Mouse (Mus musculus) cerebellum, adult 9-11 months (tissue): ENCODE data around the gene Pitpnm1.
"Not testable (repeated sequence)": the region's sequence is repeated elsewhere in the genome, so short reads cannot be mapped to it uniquely, and the experiment has no call there.

ENCODE experiments used
- DNase-seq: peaks from one replicate; pipeline ENCODE4 v3.0.0; 2022

The Pitpnm1 gene

DNA sequence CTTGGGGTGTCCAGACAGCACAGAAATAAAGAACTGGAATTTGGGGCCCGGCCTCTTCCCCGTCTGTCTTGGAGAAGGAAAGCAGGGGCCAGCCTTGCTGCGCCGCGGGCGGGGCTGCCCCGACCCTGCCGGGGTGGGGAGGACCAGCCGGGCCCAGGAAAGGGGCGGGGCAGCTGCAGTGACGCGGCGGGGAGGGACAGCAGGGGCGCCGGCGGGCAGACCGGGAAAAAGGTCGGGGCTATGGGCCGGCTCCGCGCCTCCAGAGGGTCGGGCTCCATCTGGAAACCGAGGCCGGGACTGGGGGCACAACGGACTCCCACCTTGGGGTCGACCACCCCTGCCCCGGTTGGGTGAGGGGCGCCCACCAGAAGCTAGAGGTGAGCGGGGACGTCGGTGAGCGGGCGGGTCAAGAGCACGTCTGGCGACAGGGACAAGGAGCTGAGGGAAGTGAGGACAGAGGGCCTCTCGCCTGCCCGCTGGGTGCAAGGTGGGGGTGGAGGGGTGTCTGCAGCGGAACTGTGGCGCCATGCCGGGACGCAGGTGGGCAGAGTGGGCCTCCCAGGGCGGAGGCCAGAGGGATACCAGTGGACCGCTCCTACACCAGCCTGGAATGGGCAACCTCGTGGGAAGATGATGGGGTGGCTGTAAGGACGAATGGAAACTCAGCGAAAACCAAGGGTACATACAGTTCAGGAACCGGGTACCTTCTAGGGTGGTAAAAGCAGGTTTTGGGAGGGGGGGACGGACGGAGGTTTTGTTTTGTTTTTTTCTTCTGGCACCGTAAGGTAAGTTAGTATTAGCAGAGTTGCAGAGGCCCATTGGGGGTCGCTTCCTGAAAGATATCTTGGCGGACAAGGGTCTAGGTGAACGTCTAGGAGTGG is at the start of gene Pitpnm1:
Gene Pitpnm1 (plus strand): TSS at position 162 of the 881 bp plus-strand sequence.
- DNase-seq, result peak; percentile 84

DNA sequence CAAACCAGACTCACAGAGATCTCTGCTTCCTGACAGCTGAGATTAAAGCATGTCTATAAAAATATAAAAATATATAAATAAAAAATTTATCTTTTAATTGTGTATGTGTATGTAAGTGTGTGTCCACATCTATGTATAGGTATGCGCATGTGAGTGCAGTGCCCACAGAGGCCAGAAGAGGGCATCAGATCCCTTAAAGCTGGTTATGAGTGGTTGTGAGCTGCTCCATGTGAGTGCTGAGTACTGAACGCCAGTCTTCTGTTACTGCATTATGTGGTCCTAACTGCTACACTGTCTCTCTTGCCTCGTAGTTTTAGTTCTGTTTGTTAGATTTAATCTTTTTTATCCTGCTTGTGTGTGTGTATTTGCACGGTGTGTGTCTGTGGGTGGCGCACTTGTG is 48.8 kb upstream of the Pitpnm1 start:
- DNase-seq, result no peak

DNA sequence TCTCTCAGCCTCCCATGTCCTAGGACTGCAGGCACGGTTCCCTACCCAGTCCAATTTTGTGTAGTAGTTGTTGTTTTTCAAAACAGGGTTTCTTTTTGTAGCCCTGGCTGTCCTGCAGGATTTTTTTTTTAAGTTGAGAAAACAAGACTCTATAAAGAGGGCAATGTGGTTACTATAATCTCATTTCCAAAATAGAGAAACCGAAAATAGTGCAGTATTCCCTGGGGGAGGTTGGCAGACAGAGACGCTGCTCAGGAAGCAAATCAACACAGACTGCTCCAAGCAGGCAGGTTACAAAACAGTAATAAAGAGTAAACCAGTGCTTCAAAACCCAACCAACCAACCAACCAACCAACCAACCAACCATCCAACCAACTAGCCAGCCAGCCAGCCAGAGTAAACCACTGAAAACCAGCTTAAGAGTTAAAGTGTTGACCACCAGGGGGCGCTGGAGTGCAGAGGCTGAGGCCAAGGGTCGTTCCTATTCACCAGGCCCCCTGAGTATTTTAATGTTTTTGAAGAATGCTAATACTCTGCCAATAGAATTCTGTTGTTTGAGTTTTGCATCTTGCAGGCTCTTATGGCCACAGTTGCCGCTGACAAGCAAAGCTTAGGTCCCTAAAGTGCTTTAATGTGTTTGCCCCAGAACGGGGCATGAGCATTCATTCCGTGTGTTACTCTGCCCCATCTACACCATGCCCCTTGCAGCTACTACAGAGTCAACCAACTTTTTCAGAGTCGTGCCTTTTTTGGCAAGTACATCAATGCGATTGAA is 47.9 kb upstream of the Pitpnm1 start:
- DNase-seq, result no peak

DNA sequence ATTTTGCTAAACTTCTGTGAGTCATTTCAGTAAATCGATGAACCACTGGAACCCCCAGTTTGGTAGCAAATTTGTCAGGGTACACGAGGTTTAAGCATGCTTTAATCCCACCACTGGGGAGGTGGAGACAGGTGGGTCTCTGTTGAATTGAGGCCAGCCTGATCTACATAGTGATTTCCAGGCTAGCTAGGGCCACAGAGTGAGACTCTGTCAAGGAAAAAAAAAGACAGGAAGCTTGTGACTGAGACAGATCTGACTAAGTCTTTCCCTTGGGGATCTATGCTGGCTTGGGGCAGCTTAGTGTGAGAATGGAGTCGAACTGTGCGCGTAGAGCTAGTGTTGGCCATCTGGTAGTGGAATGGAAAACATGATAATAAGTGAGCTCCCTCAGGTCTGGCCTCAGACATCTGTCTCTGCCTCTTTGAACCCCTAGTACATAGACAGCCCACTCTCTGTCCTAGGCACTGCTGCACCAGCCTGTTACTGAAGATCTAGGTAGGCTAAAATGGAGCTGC is 47.2 kb upstream of the Pitpnm1 start:
- no peak for DNase-seq

DNA sequence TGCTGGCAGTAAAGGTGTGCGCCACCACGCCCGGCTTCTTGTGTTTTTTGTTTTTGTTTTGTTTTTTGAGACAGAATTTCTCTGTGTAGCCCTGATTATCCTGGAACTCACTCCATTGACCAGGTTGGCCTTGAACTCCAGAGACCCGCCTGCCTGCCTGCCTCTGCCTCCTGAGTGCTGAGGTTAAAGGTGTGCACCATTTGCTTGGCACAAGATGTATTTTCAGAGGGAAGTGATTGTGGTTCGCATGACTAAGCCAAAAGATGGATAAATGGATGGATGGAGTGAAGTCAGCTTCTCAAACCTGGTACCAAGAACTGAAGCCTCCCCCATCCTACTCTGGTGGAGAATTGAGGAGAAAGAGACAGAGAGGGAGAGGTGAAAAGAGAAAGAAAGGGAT is 45.2 kb upstream of the Pitpnm1 start:
- DNase-seq, result no peak

DNA sequence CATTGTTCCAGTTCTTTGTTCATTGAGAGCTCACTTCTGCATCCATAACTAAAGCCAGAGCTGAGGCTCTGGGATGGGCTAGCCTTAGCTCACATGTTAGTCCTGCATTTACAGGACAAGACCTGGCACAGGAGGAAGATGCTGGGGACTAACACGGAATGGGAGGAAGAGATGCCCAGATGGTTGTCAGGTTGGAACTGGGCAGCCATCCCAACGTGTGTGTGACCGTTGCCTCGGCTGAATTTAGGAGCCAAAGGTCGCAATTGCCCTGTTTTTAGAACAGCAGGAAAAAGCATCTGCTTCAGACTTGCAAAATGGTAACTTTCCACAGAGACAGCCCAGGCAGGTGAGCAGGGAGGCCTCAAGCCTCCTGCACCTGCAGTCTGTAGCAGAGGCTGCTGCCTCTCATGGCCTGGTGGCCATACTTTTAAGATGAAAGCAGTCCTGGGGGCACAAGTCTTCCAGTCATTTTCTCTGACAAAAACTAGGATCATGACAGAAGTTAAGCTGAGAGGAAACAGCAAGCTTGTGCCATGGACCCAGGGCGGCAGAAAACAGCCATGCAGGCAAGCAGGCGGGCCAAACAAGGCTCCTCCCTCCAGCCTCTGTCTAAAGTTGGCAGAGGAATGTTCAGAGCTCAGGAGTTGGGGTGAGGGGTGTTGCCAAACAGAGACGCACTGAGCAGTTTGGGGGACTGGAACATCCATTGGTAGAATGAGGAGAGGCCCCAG is 44.4 kb upstream of the Pitpnm1 start:
- DNase-seq, result peak; percentile 83

DNA sequence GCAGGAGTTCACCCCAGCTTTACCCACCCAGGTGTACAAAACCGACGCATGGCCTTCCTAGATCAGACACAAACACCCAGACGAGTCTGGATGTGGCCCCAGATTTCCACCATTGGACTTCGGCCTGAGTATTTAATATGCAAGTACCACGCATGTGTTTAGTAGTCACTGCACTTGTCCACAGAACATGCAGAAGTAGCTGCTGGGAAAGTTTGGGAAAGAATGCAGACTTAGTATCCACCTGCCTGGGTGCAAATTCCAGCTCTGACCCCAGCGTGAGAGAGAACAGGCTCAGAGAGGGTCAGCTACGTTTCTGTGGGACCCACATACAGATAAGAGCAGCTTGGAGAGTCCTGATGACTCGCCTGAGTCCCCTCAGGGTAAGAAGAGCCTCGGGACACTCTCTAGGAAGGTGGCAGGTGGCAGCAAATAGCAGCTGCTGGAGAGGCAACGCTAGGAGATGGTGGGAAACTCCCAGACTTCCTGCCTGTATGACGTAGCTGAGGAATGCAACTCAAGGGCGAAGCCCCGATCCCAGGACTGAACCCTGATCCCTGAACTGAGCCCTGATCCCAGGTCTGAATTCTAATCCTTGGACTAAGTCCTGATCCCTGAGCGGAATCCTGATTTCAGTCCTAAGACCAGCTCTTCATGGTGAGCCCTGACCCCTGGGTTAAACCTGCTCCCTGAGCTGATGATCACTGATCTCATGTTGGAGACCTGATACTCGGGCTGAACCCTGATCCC is 43.7 kb upstream of the Pitpnm1 start:
- DNase-seq, result no peak

DNA sequence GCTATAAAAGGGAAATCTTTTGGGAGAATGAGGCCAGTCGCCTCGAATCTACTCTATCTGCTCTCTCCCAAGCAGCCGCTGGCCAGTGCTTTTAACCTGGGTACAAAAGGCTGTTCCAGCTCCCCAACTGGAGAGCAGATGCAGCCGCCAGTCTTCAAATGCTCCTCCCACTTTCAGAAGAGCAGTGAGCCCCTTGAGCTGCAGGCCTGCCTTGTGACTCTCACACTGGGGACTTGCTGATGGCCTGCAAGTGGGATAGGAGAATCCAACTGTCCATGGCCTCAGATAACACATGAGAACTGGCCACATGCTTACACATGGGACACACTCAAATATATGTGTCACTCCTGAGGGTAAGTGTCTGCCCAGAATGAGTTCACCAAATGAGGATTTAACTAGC is 43.1 kb upstream of the Pitpnm1 start:
- DNase-seq, result no peak

DNA sequence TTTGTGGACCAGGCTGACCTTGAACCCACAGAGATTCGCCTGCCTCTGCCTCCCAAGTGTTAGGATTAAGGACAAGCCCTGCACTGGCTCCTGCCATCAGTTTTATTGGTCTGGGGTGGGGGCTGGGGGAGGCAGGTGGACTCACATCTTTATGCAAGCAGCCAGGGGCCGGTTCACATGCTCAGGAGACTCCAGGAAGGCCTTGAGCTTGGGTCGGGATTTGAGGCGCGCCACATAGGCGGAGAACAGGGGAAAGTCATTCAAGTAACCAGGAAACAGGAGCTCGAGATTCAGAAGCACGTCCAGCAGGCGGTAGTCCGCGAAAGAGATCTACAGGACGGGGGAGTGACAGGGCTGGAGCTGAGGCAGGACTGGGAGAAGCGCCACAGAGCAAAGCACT is 42.4 kb upstream of the Pitpnm1 start:
- no peak for DNase-seq

DNA sequence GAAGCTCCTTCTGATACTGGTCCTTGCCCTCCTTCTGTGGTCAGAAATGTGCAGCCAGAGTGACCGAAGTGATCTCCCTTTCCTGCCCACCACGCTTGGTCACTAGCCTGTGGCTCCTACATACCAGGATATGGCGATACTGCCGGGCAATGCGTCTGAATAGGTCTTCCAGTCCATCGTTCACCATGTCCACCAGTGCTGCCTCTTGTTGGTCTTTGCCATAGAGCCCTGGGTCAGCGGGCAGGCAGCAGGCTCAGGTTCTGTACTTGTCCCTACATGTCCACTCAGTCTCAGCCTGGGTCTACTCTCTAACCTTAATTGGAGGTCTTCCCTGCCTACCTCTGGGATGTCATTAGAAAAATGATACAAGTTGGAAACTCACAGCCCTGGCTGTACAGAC is 41.8 kb upstream of the Pitpnm1 start:
- no peak for DNase-seq

DNA sequence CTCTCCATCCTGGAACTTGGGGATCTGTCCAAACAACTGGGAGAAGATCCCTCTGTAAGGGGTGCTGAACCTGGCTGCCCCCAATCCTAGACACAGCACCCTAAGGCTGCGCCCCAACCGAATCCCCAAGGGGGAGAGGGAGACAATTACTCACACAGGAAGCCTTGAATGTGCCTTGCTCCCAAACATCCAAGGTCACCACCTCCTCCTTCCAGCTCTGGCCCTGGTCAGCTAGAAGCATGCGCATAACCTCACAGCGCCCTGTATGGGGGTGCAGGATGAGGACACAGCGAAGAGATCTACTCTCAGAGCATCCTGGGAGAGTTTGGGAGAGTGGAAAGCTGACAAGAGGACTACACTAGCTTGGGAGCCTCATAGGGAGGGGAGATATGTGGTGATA is 41.2 kb upstream of the Pitpnm1 start:
- DNase-seq, result no peak

DNA sequence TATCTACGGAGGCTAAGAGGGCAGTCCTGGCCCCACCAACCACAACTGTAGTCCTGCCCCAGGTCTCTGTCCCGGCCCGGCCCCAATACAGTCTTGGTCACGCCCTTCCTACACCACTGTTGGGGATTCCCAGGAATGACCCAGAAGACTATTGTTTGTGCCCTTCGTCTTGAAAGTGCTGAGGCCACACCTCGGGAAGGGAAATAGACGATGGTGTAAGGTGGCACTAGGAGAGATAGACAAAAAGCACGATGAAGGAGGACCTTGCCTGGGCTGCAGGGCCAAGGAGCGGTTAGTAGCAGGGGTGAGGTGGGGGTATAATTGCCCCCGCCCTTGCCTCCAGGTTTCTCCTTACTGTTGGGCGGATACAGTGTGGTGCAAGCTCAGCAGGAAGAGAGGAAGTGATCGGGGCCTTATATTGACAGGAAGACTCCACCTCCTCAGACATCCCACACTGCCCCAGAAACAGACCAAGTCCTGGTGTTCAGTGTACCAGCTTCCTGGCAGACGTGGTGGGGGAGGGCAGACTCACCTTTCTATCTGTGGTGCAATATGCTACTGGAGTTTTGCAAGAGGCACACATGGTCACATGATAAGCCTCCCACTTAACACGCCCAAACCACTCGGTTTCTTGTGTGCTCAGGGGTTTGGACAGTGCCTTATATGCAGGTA is 40.6 kb upstream of the Pitpnm1 start, which contains the start of gene Gstp3:
Gene Gstp3 (minus strand): TSS at position 501 of the 672 bp plus-strand sequence.
- no peak for DNase-seq

DNA sequence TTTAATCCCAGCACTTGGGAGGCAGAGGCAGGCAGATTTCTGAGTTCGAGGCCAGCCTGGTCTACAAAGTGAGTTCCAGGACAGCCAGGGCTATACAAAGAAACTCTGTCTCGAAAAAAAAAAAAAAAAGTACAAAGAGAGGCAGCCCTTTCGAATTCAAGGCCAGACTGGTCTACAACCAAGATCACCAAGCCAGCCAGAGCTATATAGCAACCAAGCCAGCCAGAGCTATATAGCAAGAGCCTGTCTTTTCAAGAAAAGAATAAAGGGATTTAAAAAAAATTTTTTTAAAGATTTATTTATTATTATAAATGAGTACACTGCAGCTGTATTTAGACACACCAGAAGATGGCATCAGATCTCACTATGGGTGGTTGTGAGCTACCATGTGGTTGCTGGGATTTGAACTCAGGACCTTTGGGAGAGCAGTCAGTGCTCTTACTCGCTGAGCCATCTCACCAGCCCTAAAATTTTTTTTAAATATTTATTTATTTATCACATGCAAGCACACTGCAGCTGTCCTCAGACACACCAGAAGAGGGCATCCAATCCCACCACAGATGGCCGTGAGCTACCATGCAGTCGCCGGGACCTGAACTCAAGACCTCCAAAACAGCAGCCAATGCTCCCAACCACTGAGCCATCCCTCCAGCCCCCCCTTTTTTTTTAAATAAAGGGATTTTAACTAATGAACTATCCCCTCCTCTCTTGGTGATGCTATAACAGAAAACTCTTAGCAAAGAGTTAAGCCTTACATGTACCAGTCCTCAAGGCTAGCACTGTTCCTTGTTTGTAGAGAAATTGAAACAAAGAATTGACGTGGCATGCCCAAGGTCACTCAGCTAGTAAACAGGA is 39.5 kb upstream of the Pitpnm1 start:
- not testable (repeated sequence) for DNase-seq

DNA sequence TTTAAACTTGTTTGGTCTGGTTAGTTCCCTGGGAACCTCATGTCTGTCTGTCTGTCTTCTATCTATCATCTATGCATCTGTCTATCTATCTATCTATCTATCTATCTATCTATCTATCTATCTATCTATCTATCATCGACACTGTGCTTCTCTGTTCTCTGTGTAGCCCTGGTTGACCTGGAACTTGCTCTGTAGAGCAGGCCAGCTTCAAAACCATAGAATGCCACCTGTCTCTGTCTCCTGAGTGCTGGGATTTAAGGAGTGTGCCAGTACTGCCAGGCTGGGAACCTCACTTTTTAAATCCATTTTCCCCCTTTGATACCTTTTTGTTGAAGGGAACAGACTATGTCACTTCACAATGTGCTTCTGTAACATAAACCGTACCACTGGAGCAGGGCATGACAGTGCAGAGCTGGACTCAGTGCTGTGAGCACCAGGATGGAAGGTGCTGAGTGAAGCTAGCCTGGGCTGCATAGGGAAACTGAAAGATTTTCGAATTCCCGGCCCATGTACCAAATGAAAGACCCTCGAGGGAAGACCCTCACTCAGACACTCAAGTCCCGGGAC is 38.8 kb upstream of the Pitpnm1 start:
- DNase-seq, result no peak

DNA sequence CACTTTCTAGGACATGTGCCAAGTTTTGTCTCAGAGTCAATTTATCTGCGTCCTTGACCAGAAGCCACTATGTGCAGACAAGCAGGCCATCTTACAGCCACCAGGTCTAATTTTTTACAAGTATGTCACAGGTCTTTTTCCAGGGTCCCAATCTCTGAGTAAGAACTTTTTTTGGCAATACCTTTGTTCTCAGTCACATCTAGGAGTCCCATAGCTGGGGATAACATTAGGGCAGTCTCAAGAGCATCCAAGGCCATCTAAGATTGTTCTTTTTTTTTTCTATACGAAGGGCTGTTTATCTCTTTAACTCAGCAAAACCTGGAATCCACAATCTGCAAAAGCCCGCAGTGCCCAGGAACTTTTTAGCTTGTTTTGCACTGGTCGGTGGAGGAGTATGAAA is 36.4 kb upstream of the Pitpnm1 start:
- not testable (repeated sequence) for DNase-seq

DNA sequence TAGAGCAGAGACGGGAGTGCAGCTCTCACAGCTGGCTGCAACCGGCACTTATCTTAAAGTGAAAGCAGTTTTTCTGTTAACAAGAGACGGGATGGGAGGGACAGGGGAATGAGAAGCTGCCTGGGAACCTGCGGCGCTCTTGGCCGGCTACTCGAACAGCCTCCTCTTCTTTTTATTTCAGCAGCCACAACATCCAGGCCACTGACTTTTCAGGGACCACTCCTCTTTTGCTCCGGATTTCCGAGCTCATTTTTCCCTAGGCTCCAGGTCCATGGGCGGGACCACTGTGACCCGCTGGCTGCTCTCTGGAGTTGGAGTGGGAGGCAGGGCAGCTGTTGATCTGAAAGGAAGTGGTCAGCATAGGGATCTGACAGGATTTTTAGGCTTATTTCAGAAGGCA is 35.3 kb upstream of the Pitpnm1 start:
- DNase-seq, result not testable (repeated sequence)

DNA sequence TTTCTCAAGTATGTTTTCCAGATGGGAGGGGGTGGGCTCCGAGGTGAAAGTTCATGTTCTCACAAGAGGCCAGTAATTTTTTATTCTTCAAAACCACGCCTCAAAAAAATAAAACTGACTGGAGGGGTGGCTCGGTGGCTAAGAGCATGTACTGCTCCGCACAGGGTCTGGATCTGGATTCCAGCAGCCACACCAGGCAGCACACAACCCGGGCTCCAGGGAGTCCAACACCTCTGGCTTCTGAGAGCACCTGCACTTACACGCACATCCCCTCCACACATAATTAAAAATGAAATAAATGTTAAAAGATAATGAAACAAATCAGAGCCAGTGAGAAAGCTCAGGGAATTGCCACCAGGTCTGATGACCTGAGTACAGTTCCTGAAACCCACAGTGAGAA is 33.5 kb upstream of the Pitpnm1 start:
- DNase-seq, result no peak

DNA sequence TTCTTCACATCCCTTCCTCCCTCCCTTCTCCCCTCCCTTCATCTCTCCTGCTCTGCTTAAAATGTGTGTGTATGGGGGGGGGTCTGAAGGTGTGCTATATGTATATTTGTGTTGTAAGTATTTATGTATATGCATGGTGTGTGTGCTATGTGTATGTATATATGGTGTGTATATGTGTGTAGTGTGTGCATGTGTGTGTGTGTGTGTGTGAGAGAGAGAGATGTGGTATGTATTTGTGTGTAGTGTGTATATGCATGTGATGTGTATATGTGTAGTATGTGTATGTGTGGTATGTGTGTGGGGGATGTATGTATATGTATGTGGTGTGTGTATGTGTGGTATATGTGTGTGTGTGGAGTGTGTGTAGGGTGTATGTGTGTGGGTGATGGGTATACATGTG is 32.9 kb upstream of the Pitpnm1 start:
- no peak for DNase-seq

DNA sequence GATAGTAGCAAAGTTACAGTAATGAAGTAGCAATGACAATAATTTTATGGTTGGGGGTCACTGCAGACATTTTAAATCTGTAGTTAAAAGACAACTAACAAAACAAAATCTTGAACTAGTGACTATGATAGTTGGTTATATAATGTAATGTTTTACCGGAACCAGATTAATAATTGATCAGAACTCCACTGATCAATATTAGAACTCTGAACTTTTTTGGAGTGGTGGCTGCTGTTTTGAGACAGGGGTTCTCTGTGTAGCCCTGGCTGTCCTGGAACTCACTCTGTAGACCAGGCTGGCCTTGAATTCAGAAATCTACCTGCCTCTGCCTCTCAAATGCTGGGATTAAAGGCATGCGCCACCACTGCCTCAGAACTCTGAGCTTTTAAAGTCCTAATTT is 31.6 kb upstream of the Pitpnm1 start:
- not testable (repeated sequence) for DNase-seq

DNA sequence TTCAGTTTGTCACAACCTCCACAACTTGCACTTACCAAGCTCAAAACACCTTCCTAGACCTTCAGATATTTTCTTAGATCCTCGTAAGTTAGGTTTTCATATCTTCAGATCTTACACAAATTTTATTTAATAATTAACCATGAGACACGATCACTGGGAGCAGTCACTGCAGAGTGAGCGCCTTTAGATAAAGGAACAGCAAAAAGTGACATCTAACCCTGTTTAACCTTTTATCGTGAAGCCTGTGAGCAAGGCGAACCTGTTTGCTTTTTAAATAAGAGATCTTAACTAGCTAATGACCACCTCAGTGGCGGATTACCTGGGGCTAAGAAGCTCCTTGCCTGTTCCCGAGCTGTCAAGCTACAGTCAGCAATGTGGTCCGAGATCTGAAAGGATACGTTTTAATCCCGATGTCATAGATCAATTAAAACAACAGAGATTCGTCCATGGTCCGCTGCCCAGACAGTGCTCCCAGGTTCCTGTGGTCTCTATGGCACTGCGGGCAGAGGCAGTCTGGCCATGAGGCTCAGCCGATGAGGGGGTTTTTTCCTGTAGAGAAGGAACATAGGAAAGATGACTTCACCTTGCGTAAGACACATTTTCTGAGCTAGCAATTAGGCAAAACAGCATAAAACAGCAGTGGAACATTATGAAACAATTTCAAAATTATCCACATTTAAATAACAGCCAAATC is 30.9 kb upstream of the Pitpnm1 start:
- no peak for DNase-seq
